29 mouse cellular contexts compared by ENCODE assay signal in the genomic region with DNA sequence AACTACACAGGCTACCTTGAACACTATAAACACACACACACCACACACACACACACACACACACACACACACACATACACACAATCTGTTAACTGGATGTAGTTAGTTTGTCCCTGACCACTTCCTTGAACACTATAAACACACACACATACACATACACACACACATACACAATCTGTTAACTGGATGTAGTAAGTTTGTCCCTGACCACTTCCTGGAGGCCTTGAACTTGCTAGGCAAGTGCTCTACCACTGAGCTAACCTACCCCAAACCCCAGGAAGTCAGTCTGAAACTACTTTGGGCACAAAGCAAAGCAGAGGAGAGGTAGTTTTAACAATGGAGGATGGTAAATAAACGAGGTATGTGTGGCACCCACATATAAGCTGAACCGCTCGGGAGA. TPM values are rescaled to one million over a fixed set of nuclear protein-coding genes. Genes with fewer than 3 reads are reported as not detected.
DNase-seq lines count a peak whose midpoint lies in the region; ATAC-seq and TF ChIP-seq lines count a peak whose summit lies in the region.
"Had no signal": no experiment of that assay in that cellular context is flagged by ENCODE, and none has a peak within 500 bp of the region (broad histone marks: within the 10 kb centered on the region; RNA-seq: fewer than 3 reads in every experiment).

No protein-coding gene starts in this region.

- no peak for TF ChIP-seq EP300 in stomach, postnatal 0 days (optimal IDR thresholded peaks at IDR 0.05)

- H3K4me3 ChIP-seq in liver, adult 2 months (ENCODE audit: insufficient read depth, low read depth, low read length), result no peak overlapping the region
- no peak overlapping the region for H3K4me3 ChIP-seq in liver, embryonic 11.5 days (ENCODE audit: low read depth, low read length)
- H3K4me3 ChIP-seq in stomach, postnatal 0 days (ENCODE audit: low read depth, low read length), result no peak overlapping the region
- H3K4me3 ChIP-seq: heart, embryonic 12.5 days; hindbrain, embryonic 10.5 days; left cerebral cortex, adult 2 months; limb, embryonic 15.5 days; neural tube, embryonic 13.5 days had no signal

- TF ChIP-seq CTCF in liver, adult 2 months (IDR thresholded peaks at IDR 0.05; ENCODE audit: low read depth, low read length), result no peak
- no peak for TF ChIP-seq CTCF in stomach, postnatal 0 days (IDR thresholded peaks at IDR 0.05; ENCODE audit: low read depth)

- H3K4me1 ChIP-seq in liver, adult 2 months (ENCODE audit: control insufficient read depth, insufficient read depth, low read length), result no peaks in the 10 kb centered on the region
- H3K4me1 ChIP-seq in liver, embryonic 11.5 days (replicated peaks; ENCODE audit: control insufficient read depth, insufficient read depth, low read length), result no peaks in the 10 kb centered on the region
- H3K4me1 ChIP-seq in stomach, postnatal 0 days (replicated peaks; ENCODE audit: control insufficient read depth, insufficient read depth), result no peaks in the 10 kb centered on the region
- H3K4me1 ChIP-seq: heart, embryonic 12.5 days; limb, embryonic 15.5 days had no signal

- H3K27me3 ChIP-seq in liver, adult 2 months (ENCODE audit: control insufficient read depth, insufficient read depth, low read length), result no peaks in the 10 kb centered on the region
- 0 out of 2 replicates have a peak, but pooled peaks cover 4% of the 10 kb centered on the region for H3K27me3 ChIP-seq in liver, embryonic 11.5 days (replicated peaks; ENCODE audit: control insufficient read depth, insufficient read depth, low read length)
- no peaks in the 10 kb centered on the region for H3K27me3 ChIP-seq in stomach, postnatal 0 days (ENCODE audit: control insufficient read depth, insufficient read depth, low read length)
- H3K27me3 ChIP-seq: heart, embryonic 12.5 days; limb, embryonic 15.5 days; neural tube, embryonic 13.5 days had no signal

- no peak for ATAC-seq in liver, embryonic 11.5 days (replicated peaks; ENCODE audit: low FRiP score)
- ATAC-seq in stomach, postnatal 0 days (ENCODE audit: low FRiP score, low TSS enrichment), result peak; percentile 75
- ATAC-seq: forebrain, embryonic 14.5 days had no signal

- H3K4me2 ChIP-seq in liver, embryonic 11.5 days, result no peak overlapping the region
- H3K4me2 ChIP-seq in stomach, postnatal 0 days (replicated peaks; ENCODE audit: low read depth), result no peak overlapping the region
- H3K4me2 ChIP-seq: heart, embryonic 12.5 days; limb, embryonic 15.5 days; neural tube, embryonic 13.5 days had no signal

- DNase-seq in liver, adult 2 months (ENCODE audit: extremely low read depth, low read depth, low spot score), result peak; percentile 19
- no peak for DNase-seq in liver, embryonic 11.5 days (ENCODE audit: low spot score)
- peak; percentile 51 for DNase-seq in CD4-positive, CD25-positive, alpha-beta regulatory T cell, adult 2 months (ENCODE audit: low read depth, low spot score)
- DNase-seq in induced T-regulatory cell, adult 2 months (ENCODE audit: low read depth), result peak; percentile 60
- DNase-seq in stomach, postnatal 0 days (ENCODE audit: low spot score), result peak; percentile 44
- DNase-seq in adrenal gland, postnatal 10 days, result no peak
- DNase-seq in layer of hippocampus, postnatal 10 days (ENCODE audit: low spot score in 2 of 2), result no peak
- DNase-seq: adrenal gland, adult 2 months; cerebellum, adult 11-12 months; cerebellum, postnatal 14 days; gastrocnemius, postnatal 14 days; heart, adult 18-20 months; heart, postnatal 10 days; kidney, adult 18-20 months; layer of hippocampus, adult 9-11 months; lung, postnatal 10 days; midbrain, embryonic 14.5 days; retina, postnatal 1 day; right cerebral cortex, postnatal 25 days; spleen, adult 18-20 months; thymus, postnatal 36 days had no signal

- WGBS in liver, adult 2 months, result 75% methylated on average over 3 of the region's 3 CpGs
- 90% methylated on average over 3 of the region's 3 CpGs for WGBS in liver, embryonic 11.5 days
- 76% methylated on average over 3 of the region's 3 CpGs for whole genome bisulfite sequencing in stomach, postnatal 0 days

- H3K9ac ChIP-seq in liver, adult 2 months (ENCODE audit: low read depth, low read length), result no peak overlapping the region
- no peak overlapping the region for H3K9ac ChIP-seq in liver, embryonic 11.5 days (ENCODE audit: low read depth, low read length)
- no peak overlapping the region for H3K9ac ChIP-seq in stomach, postnatal 0 days (ENCODE audit: low read length)
- H3K9ac ChIP-seq: heart, embryonic 12.5 days; limb, embryonic 15.5 days; neural tube, embryonic 13.5 days had no signal

- TF ChIP-seq POLR2A in liver, adult 2 months (IDR thresholded peaks at IDR 0.05; ENCODE audit: extremely low read depth, insufficient read depth, low read length), result no peak

- no peaks in the 10 kb centered on the region for H3K9me3 ChIP-seq in liver, embryonic 11.5 days (ENCODE audit: control insufficient read depth, low read length)
- H3K9me3 ChIP-seq in stomach, postnatal 0 days (ENCODE audit: control insufficient read depth, low read length), result no peaks in the 10 kb centered on the region
- H3K9me3 ChIP-seq: heart, embryonic 12.5 days; hindbrain, embryonic 10.5 days; limb, embryonic 15.5 days; neural tube, embryonic 13.5 days had no signal

- H3K36me3 ChIP-seq in liver, adult 2 months (ENCODE audit: control insufficient read depth, insufficient read depth, low read length), result peaks cover 3% of the 10 kb centered on the region; the same call in 1 of the 2 replicates
- peaks cover 18% of the 10 kb centered on the region for H3K36me3 ChIP-seq in liver, embryonic 11.5 days (ENCODE audit: control insufficient read depth, insufficient read depth, low read length)
- 0 out of 2 replicates have a peak, but pooled peaks cover 3% of the 10 kb centered on the region for H3K36me3 ChIP-seq in stomach, postnatal 0 days (ENCODE audit: control insufficient read depth, insufficient read depth, low read length)

- no peak overlapping the region for H3K27ac ChIP-seq in liver, adult 2 months (replicated peaks; ENCODE audit: insufficient read depth, low read depth, low read length)
- H3K27ac ChIP-seq in liver, embryonic 11.5 days (ENCODE audit: low read depth, low read length), result no peak overlapping the region
- no peak overlapping the region for H3K27ac ChIP-seq in stomach, postnatal 0 days (replicated peaks)
- H3K27ac ChIP-seq: hindbrain, embryonic 10.5 days; left cerebral cortex, adult 2 months; limb, embryonic 15.5 days; neural tube, embryonic 13.5 days had no signal

- H3K79me2 ChIP-seq in liver, adult 2 months (ENCODE audit: control insufficient read depth, insufficient read depth, low read length), result no peaks in the 10 kb centered on the region

RNA-seq across cellular contexts. Expression of gene Chmp1a, which starts 9.0 kb away (rescaled TPM):
- 51.5 and 58.5 TPM in 2 replicates for total RNA-seq in liver, adult 2 months (2014; rRNA removed)
- 67.1 and 67.7 TPM in 2 replicates for polyA plus RNA-seq in liver, adult 2 months (2012; rRNA removed)
- 95.4 and 104 TPM in 2 replicates for polyA plus RNA-seq in liver, embryonic 11.5 days (2014; fragmentation: Nextera tagmentation; extraction: Ambion mirVana)
- 153 and 157 TPM in 2 replicates for polyA plus RNA-seq in stomach, postnatal 0 days (2015; fragmentation: Nextera tagmentation; extraction: Ambion mirVana)
- total RNA-seq in adrenal gland, postnatal 10 days (2021), result 10 to 100 TPM; 76.0 to 81.4 TPM
- 100 to 1,000 TPM; 120 to 143 TPM for total RNA-seq in layer of hippocampus, postnatal 10 days (2021)

RNA-seq across cellular contexts. Expression of gene Spata33, which starts 9.1 kb away (rescaled TPM):
- total RNA-seq in liver, adult 2 months (2014; rRNA removed), result 0.28 and 0.34 TPM in 2 replicates
- polyA plus RNA-seq in liver, adult 2 months (2012; rRNA removed), result 0.13 and 0.61 TPM in 2 replicates
- 1.4 and 1.7 TPM in 2 replicates for polyA plus RNA-seq in liver, embryonic 11.5 days (2014; fragmentation: Nextera tagmentation; extraction: Ambion mirVana)
- polyA plus RNA-seq in stomach, postnatal 0 days (2015; fragmentation: Nextera tagmentation; extraction: Ambion mirVana), result 0.91 and 0.94 TPM in 2 replicates
- 1 to 10 TPM; 1.9 to 3.4 TPM for total RNA-seq in adrenal gland, postnatal 10 days (2021)
- total RNA-seq in layer of hippocampus, postnatal 10 days (2021), result 1 to 10 TPM; 7.7 to 9.8 TPM

RNA-seq across cellular contexts. Expression of gene Dpep1, which starts 17.5 kb away (rescaled TPM):
- total RNA-seq in liver, adult 2 months (2014; rRNA removed), result 0.55 and 0.74 TPM in 2 replicates
- polyA plus RNA-seq in liver, adult 2 months (2012; rRNA removed), result 0.45 and 1.8 TPM in 2 replicates
- polyA plus RNA-seq in liver, embryonic 11.5 days (2014; fragmentation: Nextera tagmentation; extraction: Ambion mirVana), result 0.52 and 1.3 TPM in 2 replicates
- 10.0 and 13.6 TPM in 2 replicates for polyA plus RNA-seq in stomach, postnatal 0 days (2015; fragmentation: Nextera tagmentation; extraction: Ambion mirVana)
- total RNA-seq in adrenal gland, postnatal 10 days (2021), result 10 to 100 TPM; 19.1 to 33.3 TPM
- total RNA-seq in layer of hippocampus, postnatal 10 days (2021), result under 1 TPM; 0.25 to 0.41 TPM
- total RNA-seq: left cerebral cortex, adult 2 months; left cerebral cortex, postnatal 36 days; megakaryocyte-erythroid progenitor cell, adult 5-6 weeks had no signal
- polyA plus RNA-seq: forebrain, embryonic 14.5 days; midbrain, embryonic 14.5 days had no signal

RNA-seq across cellular contexts. Expression of gene Cdk10, which starts 21.1 kb away (rescaled TPM):
- 16.9 and 18.2 TPM in 2 replicates for total RNA-seq in liver, adult 2 months (2014; rRNA removed)
- 29.8 and 45.1 TPM in 2 replicates for polyA plus RNA-seq in liver, adult 2 months (2012; rRNA removed)
- polyA plus RNA-seq in liver, embryonic 11.5 days (2014; fragmentation: Nextera tagmentation; extraction: Ambion mirVana), result 22.8 and 25.0 TPM in 2 replicates
- 16.1 and 16.7 TPM in 2 replicates for polyA plus RNA-seq in stomach, postnatal 0 days (2015; fragmentation: Nextera tagmentation; extraction: Ambion mirVana)
- total RNA-seq in adrenal gland, postnatal 10 days (2021), result 10 to 100 TPM; 43.6 to 56.7 TPM
- 10 to 100 TPM; 70.3 to 80.8 TPM for total RNA-seq in layer of hippocampus, postnatal 10 days (2021)

RNA-seq across cellular contexts. Expression of gene Spata2l, which starts 32.5 kb away (rescaled TPM):
- total RNA-seq in liver, adult 2 months (2014; rRNA removed), result 16.8 and 18.1 TPM in 2 replicates
- polyA plus RNA-seq in liver, adult 2 months (2012; rRNA removed), result 27.3 and 41.2 TPM in 2 replicates
- polyA plus RNA-seq in liver, embryonic 11.5 days (2014; fragmentation: Nextera tagmentation; extraction: Ambion mirVana), result 2.0 and 2.2 TPM in 2 replicates
- polyA plus RNA-seq in stomach, postnatal 0 days (2015; fragmentation: Nextera tagmentation; extraction: Ambion mirVana), result 3.1 and 3.6 TPM in 2 replicates
- 10 to 100 TPM in 1 of 2 experiments, 1 to 10 TPM in 1; 9.5 to 16.7 TPM for total RNA-seq in adrenal gland, postnatal 10 days (2021)
- total RNA-seq in layer of hippocampus, postnatal 10 days (2021), result 10 to 100 TPM; 83.0 to 91.1 TPM

Comparison
In these comparisons a context has a peak if more than half of its experiments do, and no peak if none do; other contexts are left out.
1. DNase-seq: peak in liver, adult 2 months (single experiment), CD4-positive, CD25-positive, alpha-beta regulatory T cell, adult 2 months (single experiment), induced T-regulatory cell, adult 2 months (single experiment) and stomach, postnatal 0 days (single experiment); none in liver, embryonic 11.5 days (single experiment), adrenal gland, postnatal 10 days (single experiment) and layer of hippocampus, postnatal 10 days (0 of 2).
2. RNA of gene Dpep1, which starts 17.5 kb away (total RNA-seq): 19.1 to 33.3 TPM in adrenal gland, postnatal 10 days; 0.55 to 0.74 TPM in liver, adult 2 months and 0.25 to 0.41 TPM in layer of hippocampus, postnatal 10 days; every median in the first group is over 10 times any median in the second.